Mouse (Mus musculus) neural tube, embryonic 10.5 days (tissue): Measurements from ENCODE around the gene Lhx4.

Experiments
- DNase-seq: peaks from one replicate; pipeline ENCODE4 v3.0.0-alpha.2; 2017; ENCODE audit warnings: low spot score; ENCODE audit errors: extremely low spot score

The Lhx4 gene

GRCm38 (mm10) chr1:155742411-155743363, 8.8 kb downstream of the Lhx4 start:
- peak; percentile 72 for DNase-seq

GRCm38 (mm10) chr1:155741988-155742387, 9.5 kb downstream of the Lhx4 start:
- DNase-seq: peak; percentile 85

GRCm38 (mm10) chr1:155741378-155741945, 10.0 kb downstream of the Lhx4 start:
- DNase-seq: peak; percentile 70

DNA sequence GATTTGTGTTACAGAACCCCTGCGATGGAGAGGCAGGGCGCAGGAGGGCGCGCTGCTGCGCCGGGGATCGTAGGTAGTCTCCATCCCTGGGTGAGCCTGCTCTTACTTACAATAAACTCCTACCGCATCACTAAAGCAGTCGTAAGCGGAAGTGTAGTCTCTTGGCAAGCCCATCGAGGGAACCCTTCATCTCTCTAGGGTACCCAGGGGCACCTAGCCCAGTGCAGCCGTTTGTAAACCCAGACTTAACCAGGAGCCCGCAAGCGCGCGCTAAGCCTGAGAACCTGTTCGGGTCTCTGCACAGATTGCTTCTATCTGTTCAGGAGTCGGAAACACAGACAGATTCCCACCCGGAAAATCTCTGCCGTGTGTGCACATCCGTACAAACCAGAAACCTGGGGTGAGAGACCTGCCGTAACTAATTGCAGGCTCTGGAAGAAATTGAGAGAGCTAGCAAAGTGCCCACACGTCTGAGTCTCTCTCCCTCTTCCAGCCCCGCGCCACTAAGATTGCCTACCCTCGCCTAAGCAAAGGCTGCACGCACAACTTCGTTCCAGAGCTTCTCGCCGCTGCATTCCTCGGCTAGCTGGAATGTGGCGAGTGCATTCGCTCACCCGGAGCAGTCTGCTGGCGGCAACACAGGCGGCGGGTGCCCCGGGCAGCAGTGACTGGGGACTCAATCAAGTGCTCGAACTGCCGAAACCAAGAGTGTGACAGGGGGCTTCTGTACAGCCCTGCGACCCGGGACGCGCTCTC, 10.7 kb downstream of the Lhx4 start:
- DNase-seq: peak; percentile 75

- DNase-seq: peak; percentile 51
These were observed 13.6 kb downstream of the Lhx4 start for GRCm38 (mm10) chr1:155737809-155738383.

GRCm38 (mm10) chr1:155737017-155737808, 14.3 kb downstream of the Lhx4 start:
- DNase-seq: peak; percentile 65

DNA sequence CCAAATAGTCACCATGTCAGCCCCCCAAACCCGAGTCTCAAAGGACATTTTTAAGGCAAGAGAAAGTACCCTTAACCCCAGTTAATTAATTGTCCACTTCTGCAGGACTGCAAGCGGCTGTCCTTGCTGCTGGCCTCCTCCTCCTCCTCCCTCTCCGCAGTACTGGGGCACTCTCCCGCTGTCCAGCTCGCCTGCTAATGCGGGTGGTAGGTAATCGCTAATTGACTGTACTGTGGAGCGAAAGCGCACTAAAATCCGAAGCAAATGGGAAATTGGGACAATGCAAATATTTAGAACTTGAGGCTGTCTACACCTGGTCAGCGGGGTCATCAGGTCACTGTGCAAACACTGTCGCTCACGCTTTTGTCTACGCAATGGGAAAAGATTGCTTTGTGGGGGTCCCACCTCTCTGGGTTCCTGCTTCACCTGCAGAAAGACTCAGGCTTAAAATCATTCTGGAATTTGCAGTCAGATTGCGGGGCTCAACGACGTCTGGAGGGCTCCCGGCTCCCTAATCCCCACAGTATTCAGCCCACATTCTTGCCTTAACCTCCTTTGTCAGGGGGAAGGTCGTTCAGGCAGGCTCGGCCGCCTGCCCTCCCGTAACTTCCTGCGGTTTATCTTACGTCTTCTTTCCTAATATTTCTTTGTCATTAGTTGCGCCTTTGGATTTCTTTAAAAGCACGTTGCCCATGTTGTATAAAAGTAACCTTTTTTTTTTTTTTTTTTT, 15.2 kb downstream of the Lhx4 start:
- DNase-seq: peak; percentile 49

DNA sequence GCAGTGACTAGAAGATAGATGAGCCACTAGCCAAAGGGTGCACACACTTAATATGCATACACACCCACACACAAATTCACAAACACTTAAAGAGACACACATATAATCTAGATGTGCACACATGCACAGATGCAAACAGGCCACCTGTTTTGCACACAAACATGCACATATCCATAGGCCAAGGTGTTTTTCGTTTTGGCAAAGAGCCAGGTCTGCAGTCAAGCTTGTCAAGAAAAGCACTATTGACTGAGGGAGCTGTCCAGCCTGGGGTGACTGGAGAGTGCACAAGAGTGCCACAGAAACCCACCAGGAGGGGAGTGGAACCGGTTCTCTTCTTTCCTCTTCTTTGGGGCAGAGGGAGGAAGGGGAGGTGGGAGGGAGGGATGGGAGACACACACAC, 20.3 kb downstream of the Lhx4 start:
- DNase-seq: no peak

DNA sequence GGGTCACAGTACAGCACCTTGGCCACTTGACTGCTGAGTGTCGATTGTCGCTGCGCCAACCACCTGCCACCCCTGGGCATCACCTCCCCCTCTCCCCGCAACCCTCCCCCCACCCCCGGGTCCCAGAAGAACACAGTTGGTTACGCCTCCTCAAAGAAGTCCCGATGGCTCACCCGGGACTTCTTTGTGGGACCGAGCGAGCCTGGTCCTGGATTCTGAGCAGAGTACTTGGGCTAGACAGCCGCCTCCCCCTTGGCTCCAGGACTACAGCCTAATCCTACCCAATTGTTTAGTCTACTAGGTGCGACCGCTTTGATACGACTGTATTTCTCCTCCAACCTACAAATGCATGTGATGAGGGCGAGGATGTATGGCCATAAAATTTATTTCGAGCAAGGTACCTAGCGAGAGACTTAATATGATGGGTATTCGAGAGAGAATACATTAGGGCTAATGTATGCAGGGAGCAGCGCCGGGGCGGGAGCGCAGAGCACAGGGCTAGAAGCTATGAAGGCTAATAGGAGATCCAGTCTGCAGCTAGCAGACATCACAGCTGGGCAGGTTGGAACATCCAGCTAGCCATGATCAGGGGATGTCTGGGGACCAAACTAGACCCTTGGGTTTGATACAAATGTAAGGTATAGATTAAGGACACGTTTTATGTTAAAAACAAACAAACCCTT, 22.2 kb downstream of the Lhx4 start:
- no peak for DNase-seq

- no peak for DNase-seq
These were observed 23.7 kb downstream of the Lhx4 start for GRCm38 (mm10) chr1:155727830-155728229.

DNA sequence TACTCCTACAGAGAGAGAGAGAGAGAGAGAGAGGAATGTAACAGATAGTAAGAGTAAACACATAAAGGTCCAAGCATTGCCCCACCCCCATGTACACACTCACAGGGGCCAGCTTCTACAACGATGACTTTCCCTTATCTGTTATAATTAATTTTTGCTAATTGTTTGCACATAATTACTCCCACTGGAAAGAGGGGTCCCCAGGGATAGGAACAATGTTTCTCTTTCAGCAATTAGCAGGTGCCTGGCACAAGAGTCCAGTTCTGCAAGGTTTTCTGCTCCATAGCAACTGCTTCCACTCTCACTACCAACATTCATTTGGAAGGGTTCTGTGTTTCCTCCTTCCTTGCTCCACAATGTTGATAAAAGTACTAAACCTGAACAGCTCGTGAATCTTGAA, 25.6 kb downstream of the Lhx4 start:
- no peak for DNase-seq

GRCm38 (mm10) chr1:155724301-155724700, 27.2 kb downstream of the Lhx4 start:
- no peak for DNase-seq

GRCm38 (mm10) chr1:155722185-155722584, 29.3 kb downstream of the Lhx4 start:
- peak; percentile 81 for DNase-seq

GRCm38 (mm10) chr1:155721443-155721842, 30.0 kb downstream of the Lhx4 start:
- DNase-seq: peak; percentile 61

GRCm38 (mm10) chr1:155720006-155720405, 31.5 kb downstream of the Lhx4 start:
- DNase-seq: no peak

DNA sequence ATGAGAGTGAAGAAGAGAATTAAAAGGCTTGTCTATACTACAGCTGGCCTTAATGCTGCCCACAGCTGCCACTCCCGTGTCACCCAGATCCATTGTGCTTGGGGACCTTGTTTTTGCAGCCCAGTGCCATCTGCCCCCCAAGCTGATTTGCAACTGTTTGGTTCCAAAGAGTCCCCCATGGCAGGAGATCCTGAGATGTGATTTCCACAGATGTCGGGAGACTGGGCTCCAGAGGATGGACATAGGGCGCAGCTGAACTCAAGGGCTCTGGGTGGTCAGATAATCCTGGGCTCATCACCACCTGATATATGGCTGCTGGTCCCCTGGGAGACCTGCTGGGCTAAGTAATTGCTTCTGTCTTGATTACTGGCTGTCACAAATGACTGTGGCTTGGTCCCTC, 32.6 kb downstream of the Lhx4 start:
- DNase-seq: no peak

GRCm38 (mm10) chr1:155717301-155717700, 34.2 kb downstream of the Lhx4 start:
- no peak for DNase-seq

DNA sequence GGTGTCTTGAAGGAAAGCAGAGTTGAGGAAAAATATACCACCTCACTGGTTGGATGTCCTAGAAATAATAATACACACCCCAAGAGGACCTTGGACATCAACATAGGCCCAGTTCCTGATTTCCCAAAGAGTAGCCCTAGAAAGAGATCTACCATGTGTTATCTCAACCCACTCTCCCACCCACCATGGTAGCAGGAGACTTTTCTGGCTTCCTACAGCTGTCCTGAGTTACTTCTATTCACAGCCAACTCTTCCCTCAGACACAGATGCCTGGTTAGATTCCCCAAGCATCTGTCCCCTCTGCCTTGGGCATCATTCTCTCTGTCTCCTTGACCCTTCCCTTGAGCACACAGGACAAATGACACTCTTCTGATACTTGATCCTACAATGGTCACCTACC, 36.1 kb downstream of the Lhx4 start:
- no peak for DNase-seq

DNA sequence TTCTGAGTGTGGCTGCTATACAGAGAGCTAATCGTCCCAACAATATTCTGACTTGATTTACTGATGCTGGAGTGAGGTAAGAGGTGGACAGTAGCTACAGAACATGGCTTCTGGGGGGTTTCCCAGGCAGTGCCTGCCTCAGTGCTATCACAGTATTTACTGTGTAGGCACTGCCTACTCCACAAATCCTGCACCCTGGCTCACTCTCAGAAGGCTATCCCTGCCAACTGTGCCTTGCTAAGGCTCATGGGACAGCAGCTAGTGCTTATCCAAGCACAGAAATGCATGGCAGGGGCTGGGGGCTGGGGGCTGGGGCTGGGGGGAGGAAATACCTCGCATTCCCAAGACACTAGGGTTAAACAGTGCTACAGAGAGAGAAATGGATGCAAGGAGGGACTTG, 38.2 kb downstream of the Lhx4 start:
- no peak for DNase-seq

DNA sequence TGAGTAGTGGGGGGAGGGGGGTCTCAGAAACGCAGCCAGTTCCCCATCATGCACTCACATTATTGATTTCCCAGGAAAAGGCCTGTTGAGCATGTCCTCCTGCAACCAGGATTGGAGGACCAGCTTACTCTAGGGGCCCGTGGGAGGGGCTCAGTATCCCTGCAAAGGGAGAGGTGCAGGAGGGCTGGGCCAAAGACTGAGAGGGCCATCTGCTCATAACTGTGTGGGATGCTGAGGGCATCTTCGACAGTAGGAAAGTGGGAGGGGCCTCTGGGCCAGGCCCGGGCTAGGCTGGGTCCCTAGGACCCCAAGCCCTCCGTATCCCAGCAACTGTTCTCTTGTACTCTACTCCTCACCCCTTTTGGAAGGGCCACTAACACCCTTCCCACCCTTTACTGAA, 47.3 kb downstream of the Lhx4 start:
- no peak for DNase-seq
